Mouse (Mus musculus) testis, adult 2 months (tissue): ENCODE measurements around the gene Nsun2. TPM values are rescaled to one million over a fixed set of nuclear protein-coding genes. Genes with fewer than 3 reads are reported as not detected.

Experiments
- H3K27ac ChIP-seq: fragments of 200-500 bp; 2 replicates; pipeline ENCODE4 v1.5.1; 2012; ENCODE audit warnings: low read depth, low read length; ENCODE audit not compliant: control insufficient read depth, insufficient read depth
- H3K27me3 ChIP-seq: fragments of 200-500 bp; 2 replicates; pipeline ENCODE4 v1.6.1; 2012; ENCODE audit warnings: mild to moderate bottlenecking, low read length, moderate library complexity; ENCODE audit not compliant: control insufficient read depth, insufficient read depth
- H3K36me3 ChIP-seq: fragments of 200-500 bp; 2 replicates; pipeline ENCODE4 v1.6.1; 2012; ENCODE audit warnings: mild to moderate bottlenecking, low read length; ENCODE audit not compliant: control insufficient read depth, insufficient read depth
- H3K4me1 ChIP-seq: fragments of 200-500 bp; 2 replicates; pipeline ENCODE4 v1.6.1; 2012; ENCODE audit warnings: low read length; ENCODE audit not compliant: control insufficient read depth, insufficient read depth
- H3K4me3 ChIP-seq: fragments of 200-500 bp; 2 replicates; pipeline ENCODE4 v1.5.1; 2012; ENCODE audit warnings: low read depth, mild to moderate bottlenecking, low read length, moderate library complexity, mixed read lengths; ENCODE audit not compliant: control insufficient read depth
- CTCF ChIP-seq: fragments of 200-500 bp; IDR thresholded peaks from 2 replicates; pipeline ENCODE4 v1.5.1; 2012; ENCODE audit warnings: low read depth, mild to moderate bottlenecking, inconsistent platforms, low read length, moderate library complexity; ENCODE audit not compliant: control insufficient read depth, insufficient read depth, insufficient replicate concordance
- POLR2A ChIP-seq: fragments of 200-500 bp; IDR thresholded peaks from 2 replicates; pipeline ENCODE4 v1.6.1; 2012; ENCODE audit warnings: low read depth, mild to moderate bottlenecking, inconsistent platforms, low read length, moderate library complexity; ENCODE audit not compliant: control insufficient read depth
- polyA plus RNA-seq: library from polyadenylated mRNA; depleted of rRNA; stranded (reverse); fragments of >200 nt; gene quantifications from 2 replicates; pipeline ENCODE4 v1.2.3, GENCODE M21; 2012

Nsun2 gene
- polyA plus RNA-seq, 1 experiment: 182 TPM

GRCm38 (mm10) chr13:69525867-69526266 is 7.7 kb upstream of the Nsun2 start:
- TF ChIP-seq CTCF: no peak
- TF ChIP-seq POLR2A: no peak
- H3K4me3 ChIP-seq: no peak overlapping the region
- H3K4me1 ChIP-seq: no peaks in the 10 kb centered on the region
- H3K36me3 ChIP-seq: no peaks in the 10 kb centered on the region
- H3K27ac ChIP-seq: no peak overlapping the region
- no peaks in the 10 kb centered on the region for H3K27me3 ChIP-seq

- H3K27me3 ChIP-seq: no peaks in the 10 kb centered on the region
- H3K27ac ChIP-seq: no peak overlapping the region
- no peak overlapping the region for H3K4me3 ChIP-seq
- TF ChIP-seq POLR2A (no peak), CTCF (no peak)
- no peaks in the 10 kb centered on the region for H3K36me3 ChIP-seq
- H3K4me1 ChIP-seq: peaks cover 12% of the 10 kb centered on the region
Observed at GRCm38 (mm10) chr13:69528531-69528930, 5.0 kb upstream of the Nsun2 start.

- Histone ChIP-seq H3K36me3 (no peaks in the 10 kb centered on the region), H3K27ac (no peak overlapping the region), H3K4me1 (peaks cover 14% of the 10 kb centered on the region), H3K27me3 (no peaks in the 10 kb centered on the region), H3K4me3 (no peak overlapping the region)
- TF ChIP-seq POLR2A (no peak), CTCF (no peak)
Observed at GRCm38 (mm10) chr13:69530156-69530555, 3.4 kb upstream of the Nsun2 start.

- Histone ChIP-seq H3K4me1 (peaks cover 16% of the 10 kb centered on the region), H3K36me3 (no peaks in the 10 kb centered on the region), H3K27me3 (no peaks in the 10 kb centered on the region), H3K27ac (no peak overlapping the region), H3K4me3 (no peak overlapping the region)
- TF ChIP-seq CTCF: no peak
- no peak for TF ChIP-seq POLR2A
Observed at GRCm38 (mm10) chr13:69530951-69531350, 2.6 kb upstream of the Nsun2 start.

GRCm38 (mm10) chr13:69531431-69531830 is 2.1 kb upstream of the Nsun2 start:
- TF ChIP-seq POLR2A (no peak), CTCF (no peak)
- no peaks in the 10 kb centered on the region for H3K36me3 ChIP-seq
- no peaks in the 10 kb centered on the region for H3K27me3 ChIP-seq
- peaks cover 16% of the 10 kb centered on the region for H3K4me1 ChIP-seq
- H3K4me3 ChIP-seq: no peak overlapping the region
- no peak overlapping the region for H3K27ac ChIP-seq

GRCm38 (mm10) chr13:69532101-69532892 is 1.2 kb upstream of the Nsun2 start:
- peak overlapping the region; percentile 1 for H3K4me3 ChIP-seq

GRCm38 (mm10) chr13:69532893-69533404 is 597 bp upstream of the Nsun2 start:
- Histone ChIP-seq H3K4me1 (peaks cover 16% of the 10 kb centered on the region), H3K27me3 (no peaks in the 10 kb centered on the region), H3K4me3 (peak overlapping the region; percentile 93), H3K36me3 (no peaks in the 10 kb centered on the region), H3K27ac (no peak overlapping the region)
- TF ChIP-seq CTCF: no peak
- no peak for TF ChIP-seq POLR2A

More at GRCm38 (mm10) chr13:69532101-69532892, 1.2 kb upstream of the Nsun2 start:
- peaks cover 16% of the 10 kb centered on the region for H3K4me1 ChIP-seq
- H3K36me3 ChIP-seq: no peaks in the 10 kb centered on the region
- TF ChIP-seq POLR2A (no peak), CTCF (no peak)
- no peak overlapping the region for H3K27ac ChIP-seq
- H3K27me3 ChIP-seq: no peaks in the 10 kb centered on the region

- H3K4me3 ChIP-seq: peak within 1 kb of the TSS; percentile 93
- H3K27me3 ChIP-seq: no peaks in the 10 kb centered on the region
- peaks cover 16% of the 10 kb centered on the region for H3K4me1 ChIP-seq
- peak within 1 kb of the TSS; percentile 77 for H3K27ac ChIP-seq
- H3K36me3 ChIP-seq: no peaks in the 10 kb centered on the region
- TF ChIP-seq CTCF (no peak), POLR2A (no peak)
Observed at GRCm38 (mm10) chr13:69534334-69534653, 748 bp downstream of the Nsun2 start, which contains the start of gene Tent4a. Gene Tent4a, minus strand, starts transcription at chr13:69534617.
